Mouse (Mus musculus) kidney, adult 11 months (tissue): ENCODE measurements around the gene Calcb.
A peak's percentile ranks its signal among the peaks of the same experiment; 100 is the strongest.

Source experiments
- DNase-seq: peaks from one replicate; pipeline ENCODE4 v3.0.0; 2022

Gene Calcb

GRCm38 (mm10) chr7:114754196-114754595 lies 35.8 kb downstream of the Calcb start:
- no peak for DNase-seq

- DNase-seq: peak; percentile 29
Observed at GRCm38 (mm10) chr7:114754626-114755025, 36.2 kb downstream of the Calcb start.

GRCm38 (mm10) chr7:114762660-114763059 lies 44.2 kb downstream of the Calcb start:
- DNase-seq: no peak

GRCm38 (mm10) chr7:114765273-114765672 lies 46.8 kb downstream of the Calcb start:
- DNase-seq: no peak

- no peak for DNase-seq
Observed at GRCm38 (mm10) chr7:114766523-114766922, 48.1 kb downstream of the Calcb start.

- DNase-seq: no peak
Observed at GRCm38 (mm10) chr7:114768516-114768915, 50.1 kb downstream of the Calcb start.

- no peak for DNase-seq
Observed at GRCm38 (mm10) chr7:114769041-114769440, 50.6 kb downstream of the Calcb start.

- DNase-seq: no peak
Observed at GRCm38 (mm10) chr7:114770586-114770985, 52.1 kb downstream of the Calcb start.

- no peak for DNase-seq
Observed at GRCm38 (mm10) chr7:114771801-114772200, 53.4 kb downstream of the Calcb start.
